Mouse (Mus musculus): Measurements from ENCODE around the gene Cfap161.

The Cfap161 gene

GRCm38 (mm10) chr7:83801483-83801875 lies 6.8 kb upstream of the Cfap161 start:
- DNase-seq: no peak

- DNase-seq: no peak
These were observed 6.1 kb upstream of the Cfap161 start for GRCm38 (mm10) chr7:83800561-83801482.

GRCm38 (mm10) chr7:83800071-83800470 lies 5.4 kb upstream of the Cfap161 start:
- DNase-seq: no peak

- no peak for DNase-seq
These were observed 3.3 kb upstream of the Cfap161 start for GRCm38 (mm10) chr7:83798004-83798403.

GRCm38 (mm10) chr7:83796177-83796576 lies 1.5 kb upstream of the Cfap161 start:
- DNase-seq: no peak

GRCm38 (mm10) chr7:83794006-83794683 lies 535 bp downstream of the Cfap161 start:
- no peak for DNase-seq

- no peak for DNase-seq
These were observed 13.8 kb downstream of the Cfap161 start for GRCm38 (mm10) chr7:83780881-83781280.

GRCm38 (mm10) chr7:83780026-83780425 lies 14.7 kb downstream of the Cfap161 start:
- no peak for DNase-seq

GRCm38 (mm10) chr7:83779028-83779427 lies 15.7 kb downstream of the Cfap161 start:
- DNase-seq: no peak

- DNase-seq: no peak
These were observed 16.2 kb downstream of the Cfap161 start for GRCm38 (mm10) chr7:83778516-83778915.

GRCm38 (mm10) chr7:83774721-83775120 lies 20.0 kb downstream of the Cfap161 start:
- peak in 1 of 2 experiments; percentile 6 for DNase-seq

GRCm38 (mm10) chr7:83763674-83764073 lies 31.0 kb downstream of the Cfap161 start:
- DNase-seq: no peak

GRCm38 (mm10) chr7:83762336-83762735 lies 32.3 kb downstream of the Cfap161 start:
- DNase-seq: no peak

GRCm38 (mm10) chr7:83751055-83751454 lies 43.6 kb downstream of the Cfap161 start:
- DNase-seq: no peak

- DNase-seq: no peak
These were observed 46.3 kb downstream of the Cfap161 start for GRCm38 (mm10) chr7:83748405-83748804.

GRCm38 (mm10) chr7:83746107-83746687 lies 48.5 kb downstream of the Cfap161 start:
- DNase-seq: no peak

GRCm38 (mm10) chr7:83745413-83746106 lies 49.1 kb downstream of the Cfap161 start, which contains the start of gene Il16:
Il16 (minus strand) TSS chr7:83745726.
- DNase-seq: no peak

- no peak for DNase-seq
These were observed 49.6 kb downstream of the Cfap161 start for GRCm38 (mm10) chr7:83745065-83745412.

GRCm38 (mm10) chr7:83744250-83744649 lies 50.4 kb downstream of the Cfap161 start:
- no peak for DNase-seq

- no peak for DNase-seq
These were observed 52.0 kb downstream of the Cfap161 start for GRCm38 (mm10) chr7:83742690-83743089.

GRCm38 (mm10) chr7:83742026-83742425 lies 52.7 kb downstream of the Cfap161 start:
- DNase-seq: no peak

GRCm38 (mm10) chr7:83739680-83740310 lies 54.9 kb downstream of the Cfap161 start:
- DNase-seq: no peak
